Mouse (Mus musculus) G1E (cell line): ENCODE data around the gene Klhl12. TPM values are rescaled to one million over a fixed set of nuclear protein-coding genes. Genes with fewer than 3 reads are reported as not detected.
"Not testable (repeated sequence)": the region's sequence is repeated elsewhere in the genome, so short reads cannot be mapped to it uniquely, and the experiment has no call there.

Experiments used
- ATAC-seq: 2 replicates; pipeline ENCODE4 v1.8.0; 2016; ENCODE audit warnings: mild to moderate bottlenecking; ENCODE audit not compliant: insufficient number of reproducible peaks, poor library complexity, low FRiP score, severe bottlenecking; ENCODE audit errors: extremely low read depth
- DNase-seq: peaks from one replicate; pipeline ENCODE4 v3.0.0; 2012; ENCODE audit warnings: low spot score
- H3K27me3 ChIP-seq: 2 replicates; pipeline ENCODE4 v1.6.1; 2012; ENCODE audit warnings: mild to moderate bottlenecking, low read length, inconsistent platforms; ENCODE audit not compliant: insufficient read depth
- H3K36me3 ChIP-seq: replicated peaks from 2 replicates; pipeline ENCODE3; 2012; ENCODE audit warnings: mild to moderate bottlenecking, inconsistent platforms
- H3K4me1 ChIP-seq: 2 replicates; pipeline ENCODE4 v1.6.1; 2012; ENCODE audit warnings: low read depth, low read length, inconsistent platforms, mixed read lengths; ENCODE audit not compliant: insufficient read depth
- H3K4me3 ChIP-seq: 2 replicates; pipeline ENCODE4 v1.5.1; 2012; ENCODE audit warnings: low read depth, mild to moderate bottlenecking, inconsistent platforms, low read length, moderate library complexity, mixed read lengths
- H3K9me3 ChIP-seq: replicated peaks from 2 replicates; pipeline ENCODE4 v1.6.1; 2012; ENCODE audit warnings: inconsistent platforms
- CTCF ChIP-seq: IDR thresholded peaks from 2 replicates; pipeline ENCODE4 v1.5.1; 2012; ENCODE audit warnings: low read depth, low read length, inconsistent platforms, mixed read lengths
- GATA1 ChIP-seq: IDR thresholded peaks from 2 replicates; pipeline ENCODE4 v1.6.1; 2012; ENCODE audit warnings: borderline replicate concordance, low read length, inconsistent platforms, mixed read lengths
- GATA2 ChIP-seq: IDR thresholded peaks from 2 replicates; pipeline ENCODE4 v1.6.1; 2012; ENCODE audit warnings: low read depth, low read length, inconsistent platforms, borderline replicate concordance
- POLR2AphosphoS5 ChIP-seq: IDR thresholded peaks from 2 replicates; pipeline ENCODE4 v1.6.1; 2012; ENCODE audit warnings: low read depth, low read length, inconsistent platforms; ENCODE audit not compliant: insufficient replicate concordance
- TAL1 ChIP-seq: conservative IDR thresholded peaks from 2 replicates; pipeline ENCODE4 v1.6.1; 2012; ENCODE audit warnings: low read depth, low read length, inconsistent platforms, mixed read lengths
- polyA plus RNA-seq: library from polyadenylated mRNA; stranded (reverse); fragments of >175 nt; gene quantifications from 2 replicates; pipeline ENCODE4 v1.2.3, GENCODE M21; 2012
- total RNA-seq, 2 experiments: library from RNA; stranded (forward) in 1 of 2; stranded (reverse) in 1 of 2; fragments of 200-1000 nt in 1 of 2; fragments of >200 nt in 1 of 2; fragmentation: Nextera tagmentation in 1 of 2; gene quantifications; 2 replicates each; pipeline ENCODE4 v1.2.3; 2014 to 2017

Gene Klhl12
- total and polyA plus RNA-seq, 3 experiments, result 4.8 to 42.8 (median 39.0) TPM

- no peaks in the 10 kb centered on the region for H3K9me3 ChIP-seq
- ATAC-seq (peak; percentile 45; the same call in 1 of the 2 replicates), DNase-seq (no peak)
- no peaks in the 10 kb centered on the region for H3K27me3 ChIP-seq
- H3K36me3 ChIP-seq, result no peaks in the 10 kb centered on the region
- H3K4me3 ChIP-seq, result no peak overlapping the region
- TF ChIP-seq POLR2AphosphoS5 (no peak), TAL1 (no peak; the same call in 1 of the 2 replicates), GATA2 (no peak), CTCF (no peak), GATA1 (no peak)
- peaks cover 18% of the 10 kb centered on the region for H3K4me1 ChIP-seq
Measured at GRCm38 (mm10) chr1:134526752-134527151, 71.4 kb downstream of the Klhl12 start.

DNA sequence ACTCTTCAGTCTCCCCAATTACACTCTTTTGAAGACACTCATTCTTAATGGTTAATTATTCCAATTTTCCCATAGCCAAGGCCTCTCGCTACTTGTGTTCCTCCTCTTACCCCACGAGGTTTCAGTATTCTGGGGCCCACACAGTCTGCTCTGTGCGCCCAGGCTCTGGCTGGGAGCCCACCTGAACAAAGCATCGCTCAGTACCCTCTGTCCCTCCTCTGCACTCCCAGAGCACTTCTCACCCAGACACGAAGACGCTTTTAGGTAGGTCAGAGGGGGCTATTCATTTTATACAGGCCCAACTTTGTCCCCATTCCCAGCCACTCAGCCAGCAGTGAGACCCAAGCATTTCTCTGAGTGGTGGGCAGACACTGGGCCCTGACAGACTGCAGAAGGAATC is 75.3 kb downstream of the Klhl12 start:
- Histone ChIP-seq H3K36me3 (no peaks in the 10 kb centered on the region), H3K4me1 (peaks cover 11% of the 10 kb centered on the region), H3K27me3 (no peaks in the 10 kb centered on the region), H3K9me3 (no peaks in the 10 kb centered on the region), H3K4me3 (no peak overlapping the region)
- TF ChIP-seq GATA2 (no peak), TAL1 (no peak), POLR2AphosphoS5 (no peak), CTCF (no peak), GATA1 (no peak)
- DNase-seq, result no peak
- ATAC-seq, result no peak

DNA sequence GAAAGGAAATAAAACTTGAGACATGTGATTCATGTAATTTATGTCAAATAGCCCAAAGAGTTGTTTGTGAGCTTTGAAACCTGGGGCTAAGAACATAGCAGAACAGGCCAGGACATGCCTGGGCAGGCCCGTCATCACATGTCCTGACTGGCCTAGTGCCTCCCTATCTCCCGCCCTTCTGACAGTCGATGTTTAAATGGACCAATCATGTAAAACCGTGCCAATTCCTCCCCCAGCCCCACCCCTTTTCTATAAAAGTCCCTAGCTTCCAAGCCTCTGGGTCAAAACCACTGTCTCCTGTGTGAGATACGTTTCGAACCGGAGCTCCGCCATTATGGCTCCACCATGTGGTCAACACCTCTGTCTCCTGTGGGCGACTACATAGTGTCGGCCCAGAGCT is 78.4 kb downstream of the Klhl12 start:
- peaks cover 16% of the 10 kb centered on the region for H3K27me3 ChIP-seq
- not testable (repeated sequence) for ATAC-seq, H3K9me3 ChIP-seq, H3K36me3 ChIP-seq, DNase-seq, H3K4me1 ChIP-seq, H3K4me3 ChIP-seq

DNA sequence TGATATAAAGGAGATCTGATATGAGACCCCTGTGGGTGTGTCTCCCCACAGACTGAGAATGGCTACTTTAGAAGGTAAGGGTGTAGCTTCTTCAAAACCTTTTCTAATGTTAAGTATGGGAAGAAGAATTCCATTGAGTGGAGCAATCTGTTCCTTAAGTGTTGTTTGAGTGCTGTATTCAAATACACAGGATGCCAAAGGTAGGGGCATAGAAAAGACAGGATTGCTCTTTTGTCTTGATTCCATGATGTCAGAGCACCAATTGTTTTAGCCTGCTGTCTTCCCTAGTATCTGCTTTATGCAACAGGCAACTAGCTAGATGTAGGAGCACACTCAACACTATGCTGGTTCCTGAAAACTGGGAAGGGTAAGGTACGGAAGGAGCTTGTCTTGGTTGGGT is 79.7 kb downstream of the Klhl12 start:
- DNase-seq (no peak), ATAC-seq (no peak)
- no peak for TF ChIP-seq GATA1
- TF ChIP-seq GATA2, result no peak
- no peak for TF ChIP-seq CTCF
- TF ChIP-seq POLR2AphosphoS5, result no peak
- no peak for TF ChIP-seq TAL1
- no peak overlapping the region for H3K4me3 ChIP-seq
- no peaks in the 10 kb centered on the region for H3K9me3 ChIP-seq
- H3K27me3 ChIP-seq, result peaks cover 18% of the 10 kb centered on the region
- H3K36me3 ChIP-seq, result no peaks in the 10 kb centered on the region
- no peaks in the 10 kb centered on the region for H3K4me1 ChIP-seq

GRCm38 (mm10) chr1:134535513-134535912 is 80.2 kb downstream of the Klhl12 start:
- ATAC-seq, result no peak
- no peak overlapping the region for H3K4me3 ChIP-seq
- TF ChIP-seq CTCF, result no peak
- no peak for TF ChIP-seq GATA2
- TF ChIP-seq GATA1, result no peak
- TF ChIP-seq TAL1, result no peak
- no peak for TF ChIP-seq POLR2AphosphoS5

DNA sequence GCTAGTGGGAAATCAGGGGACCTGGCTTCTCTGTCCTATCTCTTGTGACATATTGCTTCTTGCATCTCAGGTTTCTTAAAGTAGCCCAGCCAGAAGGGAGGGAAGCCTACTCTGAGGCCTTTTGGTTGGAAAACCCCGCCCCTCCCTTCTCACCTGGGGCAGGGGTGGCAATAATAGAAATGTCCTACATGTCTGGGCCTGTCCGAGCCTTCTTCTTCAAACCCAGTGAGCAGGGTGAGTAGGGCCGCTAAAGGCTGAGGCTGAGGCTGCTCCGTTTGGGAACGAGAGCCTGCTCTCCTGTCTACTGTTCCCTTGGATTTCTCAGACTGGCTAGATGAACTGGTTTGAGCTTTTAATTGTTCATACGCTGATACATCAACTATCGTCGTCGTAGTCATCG is 85.3 kb downstream of the Klhl12 start:
- H3K4me1 ChIP-seq, result 0 out of 2 replicates have a peak, but pooled peaks cover 2% of the 10 kb centered on the region
- TF ChIP-seq POLR2AphosphoS5 (no peak), CTCF (no peak), TAL1 (no peak), GATA2 (no peak), GATA1 (no peak)
- no peak for ATAC-seq
- H3K36me3 ChIP-seq, result no peaks in the 10 kb centered on the region
- DNase-seq, result no peak
- H3K27me3 ChIP-seq, result peaks cover 40% of the 10 kb centered on the region
- H3K4me3 ChIP-seq, result no peak overlapping the region
- peaks cover 9% of the 10 kb centered on the region for H3K9me3 ChIP-seq

More at GRCm38 (mm10) chr1:134535513-134535912, 80.2 kb downstream of the Klhl12 start:
- peaks cover 18% of the 10 kb centered on the region for H3K27me3 ChIP-seq
- H3K36me3 ChIP-seq, result no peaks in the 10 kb centered on the region
- no peaks in the 10 kb centered on the region for H3K9me3 ChIP-seq
- no peak for DNase-seq
- H3K4me1 ChIP-seq, result no peaks in the 10 kb centered on the region

Other genes with a start within 250 kb of the Klhl12 start
- not detected in 2 replicates for gene Adora1, start 220.1 kb upstream of the Klhl12 start, total RNA-seq (2014; fragmentation: Nextera tagmentation)
- 0.06 and 0.16 TPM in 2 replicates for gene Adora1, start 220.1 kb upstream of the Klhl12 start, total RNA-seq (2017)
- not detected in 2 replicates for gene Adora1, start 220.1 kb upstream of the Klhl12 start, polyA plus RNA-seq
- gene Myog, start 165.5 kb upstream of the Klhl12 start, total RNA-seq (2014; fragmentation: Nextera tagmentation), result not detected in 2 replicates
- not detected in 2 replicates for gene Myog, start 165.5 kb upstream of the Klhl12 start, total RNA-seq (2017)
- gene Myog, start 165.5 kb upstream of the Klhl12 start, polyA plus RNA-seq, result not detected in 2 replicates
- not detected in 2 replicates for gene Ppfia4, start 122.6 kb upstream of the Klhl12 start, total RNA-seq (2014; fragmentation: Nextera tagmentation)
- gene Ppfia4, start 122.6 kb upstream of the Klhl12 start, total RNA-seq (2017), result 0.05 TPM in 1 of 2 replicates, not detected in the other
- gene Ppfia4, start 122.6 kb upstream of the Klhl12 start, polyA plus RNA-seq, result 0.13 and 0.20 TPM in 2 replicates
- gene Tmem183a, start 93.6 kb upstream of the Klhl12 start, total RNA-seq (2014; fragmentation: Nextera tagmentation), result 65.9 and 81.3 TPM in 2 replicates
- gene Tmem183a, start 93.6 kb upstream of the Klhl12 start, total RNA-seq (2017), result 84.9 and 94.0 TPM in 2 replicates
- 37.8 and 49.1 TPM in 2 replicates for gene Tmem183a, start 93.6 kb upstream of the Klhl12 start, polyA plus RNA-seq
- not detected in 2 replicates for gene 4933406M09Rik, start 69.6 kb upstream of the Klhl12 start, total RNA-seq (2014; fragmentation: Nextera tagmentation)
- 0.06 and 0.16 TPM in 2 replicates for gene 4933406M09Rik, start 69.6 kb upstream of the Klhl12 start, total RNA-seq (2017)
- gene 4933406M09Rik, start 69.6 kb upstream of the Klhl12 start, polyA plus RNA-seq, result not detected in 2 replicates
- gene Cyb5r1, start 50.0 kb upstream of the Klhl12 start, total RNA-seq (2014; fragmentation: Nextera tagmentation), result 115 and 119 TPM in 2 replicates
- 41.6 and 42.1 TPM in 2 replicates for gene Cyb5r1, start 50.0 kb upstream of the Klhl12 start, total RNA-seq (2017)
- gene Cyb5r1, start 50.0 kb upstream of the Klhl12 start, polyA plus RNA-seq, result 48.1 and 59.5 TPM in 2 replicates
- 154 and 168 TPM in 2 replicates for gene Adipor1, start 40.2 kb upstream of the Klhl12 start, total RNA-seq (2014; fragmentation: Nextera tagmentation)
- 82.0 and 88.8 TPM in 2 replicates for gene Adipor1, start 40.2 kb upstream of the Klhl12 start, total RNA-seq (2017)
- gene Adipor1, start 40.2 kb upstream of the Klhl12 start, polyA plus RNA-seq, result 97.2 and 129 TPM in 2 replicates
- gene Rabif, start 39.1 kb downstream of the Klhl12 start, total RNA-seq (2014; fragmentation: Nextera tagmentation), result 24.7 and 27.9 TPM in 2 replicates
- 32.2 and 33.5 TPM in 2 replicates for gene Rabif, start 39.1 kb downstream of the Klhl12 start, total RNA-seq (2017)
- gene Rabif, start 39.1 kb downstream of the Klhl12 start, polyA plus RNA-seq, result 9.2 and 12.8 TPM in 2 replicates
- gene Mgat4e, start 94.2 kb downstream of the Klhl12 start, total RNA-seq (2014; fragmentation: Nextera tagmentation), result not detected in 2 replicates
- gene Mgat4e, start 94.2 kb downstream of the Klhl12 start, total RNA-seq (2017), result 0.38 and 0.64 TPM in 2 replicates
- gene Mgat4e, start 94.2 kb downstream of the Klhl12 start, polyA plus RNA-seq, result not detected in 2 replicates
- 148 and 174 TPM in 2 replicates for gene Kdm5b, start 104.6 kb downstream of the Klhl12 start, total RNA-seq (2014; fragmentation: Nextera tagmentation)
- 66.1 and 70.7 TPM in 2 replicates for gene Kdm5b, start 104.6 kb downstream of the Klhl12 start, total RNA-seq (2017)
- gene Kdm5b, start 104.6 kb downstream of the Klhl12 start, polyA plus RNA-seq, result 21.2 and 22.4 TPM in 2 replicates
- gene Syt2, start 191.1 kb downstream of the Klhl12 start, total RNA-seq (2014; fragmentation: Nextera tagmentation), result not detected in 2 replicates
- gene Syt2, start 191.1 kb downstream of the Klhl12 start, total RNA-seq (2017), result 0.29 and 0.66 TPM in 2 replicates
- gene Syt2, start 191.1 kb downstream of the Klhl12 start, polyA plus RNA-seq, result not detected in 2 replicates